Mouse (Mus musculus) kidney, postnatal 14 days (tissue): Measurements from ENCODE around the gene Pdzk1ip1.

Experiments
- DNase-seq: peaks from one replicate; pipeline ENCODE4 v3.0.0; 2022; ENCODE audit warnings: mixed read lengths

Gene Pdzk1ip1

DNA sequence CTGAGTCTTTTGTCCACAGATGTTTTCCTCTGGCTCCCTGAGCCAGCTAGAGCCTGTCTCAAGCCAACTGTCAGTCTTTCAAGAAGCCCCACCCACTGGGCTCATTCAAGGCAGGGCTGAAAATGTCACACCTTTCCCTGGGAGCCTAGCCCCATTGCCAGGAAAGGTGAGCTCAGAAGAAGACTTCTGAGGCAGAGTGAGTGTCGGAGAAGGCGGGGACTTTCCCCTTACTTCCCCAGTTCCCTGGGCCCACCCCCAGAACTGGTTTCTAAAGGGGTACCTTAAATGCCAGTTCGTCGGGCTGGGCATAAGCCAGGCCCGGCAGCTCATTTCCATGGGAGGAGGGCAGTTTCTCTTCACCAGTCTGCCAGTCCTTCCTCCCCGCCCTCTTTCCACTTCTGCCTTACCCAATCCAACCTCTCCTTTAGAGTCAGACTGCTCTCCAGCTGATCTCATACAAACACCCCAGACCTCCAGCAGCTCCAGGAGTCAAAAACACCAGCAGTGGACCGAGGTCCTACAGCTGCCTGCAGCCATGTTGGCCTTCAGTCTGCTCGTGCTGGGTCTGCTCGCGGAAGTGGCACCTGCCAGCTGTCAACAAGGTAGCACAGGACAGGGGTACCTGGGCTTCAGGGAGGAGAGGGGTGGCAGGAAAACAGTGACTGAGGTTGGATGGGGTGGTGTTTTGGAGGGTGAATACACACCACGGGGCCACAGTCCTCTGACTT is at the start of gene Pdzk1ip1:
Pdzk1ip1 (plus strand) TSS at position 98 of the 728 bp plus-strand sequence.
- DNase-seq = peak; percentile 86

- DNase-seq = no peak
Measured at GRCm38 (mm10) chr4:115045621-115046020, 42.9 kb upstream of the Pdzk1ip1 start.

DNA sequence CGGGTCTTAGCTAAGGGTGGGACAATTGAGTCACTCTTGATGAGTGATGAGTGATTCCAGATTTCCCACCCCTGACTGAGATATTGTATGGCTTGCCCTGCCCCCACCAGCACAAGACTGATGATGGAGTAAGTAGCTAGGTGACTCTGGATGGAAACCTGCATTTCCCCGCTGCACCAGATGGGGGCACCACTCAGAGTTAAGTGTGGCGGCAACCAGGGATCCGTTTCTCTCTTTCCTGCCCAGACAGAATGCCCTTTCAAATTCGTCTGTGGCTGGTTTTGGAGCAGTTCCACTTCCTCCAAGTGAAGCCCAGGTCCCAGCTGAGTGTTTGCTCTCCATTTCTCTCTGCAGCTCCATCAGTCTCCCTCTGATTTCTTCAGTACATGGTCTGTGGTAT is 40.8 kb upstream of the Pdzk1ip1 start:
- DNase-seq = peak; percentile 80

GRCm38 (mm10) chr4:115048190-115048589 is 40.3 kb upstream of the Pdzk1ip1 start:
- DNase-seq = no peak

GRCm38 (mm10) chr4:115051245-115051644 is 37.3 kb upstream of the Pdzk1ip1 start:
- no peak for DNase-seq

DNA sequence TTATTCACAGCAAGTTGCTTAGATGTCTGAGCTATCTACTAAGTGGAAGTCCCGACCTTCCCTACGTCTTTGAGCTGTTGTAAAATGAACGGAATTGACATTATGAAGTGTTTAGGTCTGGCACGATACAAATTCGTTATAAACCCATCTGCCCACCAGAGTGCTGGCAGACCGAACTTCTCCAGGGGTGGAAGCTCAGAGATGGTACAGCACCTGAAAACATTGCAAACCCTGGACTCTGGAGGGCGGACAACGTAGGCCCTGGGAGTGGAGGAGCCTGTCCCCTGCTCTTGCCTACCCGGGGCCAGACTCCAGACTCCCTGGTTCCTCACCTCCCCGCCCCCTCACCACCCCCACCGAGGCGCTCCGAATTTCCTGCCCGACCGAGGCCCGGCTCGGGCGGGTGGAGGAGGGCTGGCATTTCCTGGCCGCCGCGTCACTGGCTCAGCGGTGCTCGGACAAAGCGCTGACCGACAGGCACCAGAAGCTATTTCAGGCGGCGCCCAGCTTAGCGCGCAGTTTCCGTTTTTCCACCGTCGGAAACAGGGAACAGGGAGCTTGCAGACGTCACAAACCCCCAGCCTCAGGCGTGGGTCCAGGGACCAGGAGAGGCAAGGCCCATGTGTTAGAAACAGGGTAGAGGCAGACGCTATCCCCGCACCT is 36.0 kb upstream of the Pdzk1ip1 start:
- peak; percentile 86 for DNase-seq

- no peak for DNase-seq
Measured at GRCm38 (mm10) chr4:115055044-115055443, 33.5 kb upstream of the Pdzk1ip1 start.

DNA sequence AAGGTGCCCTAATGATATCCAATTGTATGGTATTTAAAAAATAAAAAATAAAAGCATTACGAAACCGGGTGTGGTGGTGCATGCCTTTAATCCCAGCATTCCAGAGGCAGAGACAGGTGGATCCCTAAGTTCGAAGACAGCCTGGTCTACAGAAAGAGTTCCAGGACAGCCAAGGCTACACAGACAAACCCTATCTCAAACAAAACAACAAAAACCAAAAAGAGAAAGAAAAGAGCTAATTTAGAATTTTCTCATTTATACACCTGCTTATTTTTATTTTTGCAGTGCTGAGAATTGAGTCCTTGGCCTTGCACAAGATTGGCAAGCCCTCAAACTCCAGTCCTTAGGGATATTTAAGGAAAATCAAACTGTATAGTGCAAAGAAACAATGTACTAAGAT is 32.8 kb upstream of the Pdzk1ip1 start:
- DNase-seq = no peak

- peak; percentile 73 for DNase-seq
Measured at GRCm38 (mm10) chr4:115056371-115056920, 32.1 kb upstream of the Pdzk1ip1 start, which contains the start of gene Tal1. Gene Tal1 (plus strand): TSS chr4:115056426.

- DNase-seq = peak; percentile 41
Measured at GRCm38 (mm10) chr4:115056921-115057673, 31.4 kb upstream of the Pdzk1ip1 start.

DNA sequence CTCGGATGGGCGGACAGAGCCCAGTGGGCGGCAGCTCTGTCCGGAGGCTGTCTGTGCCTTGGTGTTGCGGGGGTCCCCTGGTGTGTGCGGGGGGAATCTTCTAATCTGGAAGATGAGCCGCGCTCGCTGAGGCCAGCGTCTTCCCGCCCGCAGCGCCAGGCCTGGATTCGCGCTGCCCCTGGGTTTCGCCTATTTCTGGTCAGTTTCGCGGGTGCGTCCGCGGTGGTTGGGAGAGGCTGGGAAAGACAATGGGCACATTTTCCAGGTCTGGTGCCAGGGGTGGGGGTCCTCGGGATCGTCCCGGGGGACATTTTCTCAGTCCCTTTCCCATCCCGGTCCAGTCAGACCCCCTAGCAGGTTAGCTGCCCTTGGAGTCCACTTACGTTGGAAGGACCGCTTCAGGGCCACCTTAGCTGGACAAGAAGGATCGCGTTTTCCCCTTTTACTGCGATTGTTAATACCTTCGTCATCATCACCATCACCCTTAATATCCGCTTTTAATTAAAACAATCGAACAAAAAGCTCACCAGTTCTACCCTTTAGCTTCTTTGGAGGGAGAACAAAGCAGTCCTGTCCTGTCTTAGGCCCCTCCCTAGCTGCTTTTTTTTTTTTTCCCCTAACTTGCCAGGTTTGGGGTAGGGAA is 30.7 kb upstream of the Pdzk1ip1 start:
- DNase-seq = no peak

DNA sequence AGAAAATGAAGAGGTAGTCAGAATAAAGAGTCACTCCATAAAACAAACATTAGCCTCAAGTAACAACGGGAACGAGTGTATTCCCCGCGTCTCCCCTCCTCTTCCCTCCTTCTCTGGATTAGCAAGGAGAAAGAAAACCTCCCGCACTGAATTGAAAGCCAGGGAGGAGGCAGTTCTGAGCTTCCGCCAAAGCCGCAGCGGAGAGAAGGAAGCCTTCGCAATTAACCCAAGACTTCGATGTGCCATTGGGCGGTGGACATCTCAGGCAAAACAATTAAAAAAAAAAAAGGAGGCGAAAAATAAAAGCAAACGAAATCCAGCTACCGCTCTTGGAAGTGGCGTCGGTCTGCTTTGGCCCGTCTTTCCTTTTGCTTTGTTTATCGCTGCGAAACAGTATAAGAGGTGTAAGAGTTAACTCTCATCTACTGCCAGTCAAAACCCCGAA is 30.2 kb upstream of the Pdzk1ip1 start:
- DNase-seq = peak; percentile 42

- DNase-seq = peak; percentile 16
Measured at GRCm38 (mm10) chr4:115058871-115059590, 29.5 kb upstream of the Pdzk1ip1 start.

DNA sequence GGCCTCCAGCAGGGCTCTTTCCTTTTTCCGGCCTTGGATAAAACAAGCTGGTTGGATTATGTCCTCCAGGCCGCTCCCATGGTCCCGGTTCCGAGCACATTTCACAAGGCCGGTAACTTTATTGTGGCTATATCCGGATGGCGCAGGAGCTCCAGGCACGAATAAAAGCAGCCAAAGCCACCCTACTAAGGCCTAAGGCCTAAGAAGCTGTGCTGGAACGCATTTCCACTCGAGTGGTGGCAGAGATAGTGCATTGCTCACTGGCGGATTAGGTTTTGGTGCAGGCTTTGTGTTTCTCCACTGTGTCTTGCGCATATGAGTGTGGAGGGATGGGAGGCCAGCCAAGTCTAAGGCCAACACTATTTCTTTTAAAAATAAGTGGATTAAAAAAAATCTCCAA is 28.6 kb upstream of the Pdzk1ip1 start:
- peak; percentile 55 for DNase-seq

- DNase-seq = no peak
Measured at GRCm38 (mm10) chr4:115060753-115061152, 27.8 kb upstream of the Pdzk1ip1 start.

GRCm38 (mm10) chr4:115062540-115062874 is 26.0 kb upstream of the Pdzk1ip1 start:
- no peak for DNase-seq

- DNase-seq = peak; percentile 61
Measured at GRCm38 (mm10) chr4:115062875-115063517, 25.5 kb upstream of the Pdzk1ip1 start.

DNA sequence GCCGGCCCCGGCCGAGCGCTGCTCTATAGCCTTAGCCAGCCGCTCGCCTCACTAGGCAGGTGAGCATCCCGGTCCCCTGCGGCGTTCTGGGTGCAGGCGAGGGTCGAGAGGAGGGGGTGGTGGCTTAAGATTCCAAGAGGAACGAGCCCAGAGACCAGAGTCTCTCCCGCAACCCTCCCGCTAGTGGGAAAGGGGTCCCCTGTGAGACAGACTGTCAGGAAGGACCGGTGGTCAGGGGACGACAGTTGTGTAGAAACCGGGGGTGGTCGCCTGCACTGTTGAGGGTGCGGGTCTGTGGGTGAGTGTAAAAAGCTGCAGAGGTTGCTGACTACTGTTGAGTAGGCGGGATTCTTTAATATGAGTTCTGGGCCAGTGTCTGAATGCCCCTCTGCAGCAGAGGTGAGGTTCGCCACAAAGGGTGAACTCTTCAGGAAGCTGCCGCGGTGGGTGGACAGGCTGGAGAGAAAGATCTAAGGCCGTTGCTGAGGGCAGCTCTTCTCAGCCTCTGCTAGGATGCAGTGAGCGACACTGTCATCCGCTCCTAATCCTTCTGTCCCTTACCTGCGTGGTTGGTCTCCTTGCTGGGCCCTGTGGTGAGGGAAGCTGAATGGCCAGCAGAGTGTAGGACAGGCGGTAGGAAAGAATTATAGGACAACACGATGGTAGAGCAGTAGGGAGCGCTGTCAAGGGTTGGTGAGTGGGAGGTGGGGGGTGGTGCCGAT is 24.8 kb upstream of the Pdzk1ip1 start:
- no peak for DNase-seq

GRCm38 (mm10) chr4:115071668-115072067 is 16.8 kb upstream of the Pdzk1ip1 start:
- DNase-seq = no peak

DNA sequence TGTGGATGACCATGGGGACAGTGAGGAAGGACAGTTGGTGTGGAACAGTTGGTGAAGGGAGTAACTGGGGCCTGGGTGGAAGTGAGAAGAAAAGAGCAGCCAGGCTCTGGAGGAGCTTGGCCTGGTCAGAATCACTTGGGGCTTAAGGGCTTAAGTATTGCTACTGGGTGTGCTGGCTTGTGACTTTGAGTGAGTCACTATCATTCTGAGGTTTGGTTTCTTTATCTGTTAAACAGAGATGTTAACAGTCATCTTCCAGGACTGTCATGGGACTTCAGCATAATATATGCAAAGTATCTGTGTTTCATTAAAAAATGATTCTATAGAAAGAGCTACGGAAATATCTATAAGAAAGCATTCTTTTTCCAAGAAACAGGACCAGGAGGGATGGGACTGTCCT is 13.7 kb upstream of the Pdzk1ip1 start:
- DNase-seq = no peak
